Mouse (Mus musculus) left cerebral cortex, postnatal 14 days (tissue): ENCODE results near the gene Gm10665. TPM values are rescaled to one million over a fixed set of nuclear protein-coding genes. Genes with fewer than 3 reads are reported as not detected.
"Not testable (repeated sequence)": the region's sequence is repeated elsewhere in the genome, so short reads cannot be mapped to it uniquely, and the experiment has no call there.

ENCODE experiments used
- DNase-seq, 2 experiments: peaks; one replicate each; pipeline ENCODE4 v3.0.0; 2021 to 2022; ENCODE audit warnings: low spot score in 2 of 2, mixed read lengths in 1 of 2
- intact Hi-C: fragments of 180-260 bp; cut with DNase I; formaldehyde crosslinking; loops from one replicate; pipeline ENCODE4 v1.15.1; 2025
- long read RNA-seq, 2 experiments: library from polyadenylated mRNA; stranded (forward); transcript quantifications; one replicate each; pipeline ENCODE4 v2.0.0; 2021
- total RNA-seq, 2 experiments: library from RNA; stranded (reverse); gene quantifications; 2 replicates each; pipeline ENCODE4 v1.2.3; 2021

The Gm10665 gene
- not detected for total RNA-seq
- long read RNA-seq, experiment 1 = 0 reads
- long read RNA-seq, experiment 2 = 0 reads

DNA sequence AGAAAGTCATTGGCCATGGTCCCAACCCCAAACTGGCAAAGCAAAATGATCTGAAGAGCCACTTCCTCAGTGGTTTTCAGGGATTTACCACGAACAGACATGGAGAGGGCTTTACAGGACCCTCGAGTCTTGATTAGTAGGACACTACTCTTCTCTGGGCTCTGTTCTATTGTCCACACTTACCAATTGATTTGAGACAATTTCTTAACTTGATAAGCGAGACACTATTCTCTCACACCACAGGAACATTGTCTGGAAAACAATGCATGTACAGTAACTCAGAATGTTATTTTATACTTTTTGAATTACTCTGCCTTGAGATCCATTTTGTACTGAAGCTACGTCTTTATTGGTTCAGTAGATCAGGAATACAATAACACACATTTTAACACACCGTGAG lies at the start of gene Gm10665:
Gm10665 (minus strand) TSS at position 101 of the 400 bp plus-strand sequence.
- intact Hi-C loops, DNase-seq: not testable (repeated sequence)

DNA sequence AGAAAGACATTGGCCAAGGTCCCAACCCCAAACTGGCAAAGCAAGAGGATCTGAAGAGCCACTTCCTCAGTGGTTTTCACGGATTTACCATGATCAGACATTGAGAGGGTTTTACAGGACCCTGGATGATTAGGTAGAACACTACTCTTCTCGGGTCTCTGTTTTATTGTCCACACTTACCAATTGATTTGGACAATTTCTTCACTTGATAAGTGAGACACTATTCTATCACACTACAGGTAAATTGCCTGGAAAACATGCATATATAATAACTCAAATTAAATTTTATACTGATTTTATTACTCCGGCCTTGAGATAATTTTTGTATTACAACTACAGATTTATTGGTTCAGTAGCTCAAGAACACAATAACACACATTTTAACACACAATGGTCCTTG lies 35.7 kb upstream of the Gm10665 start, which contains the start of gene Vmn1r151:
Vmn1r151 (minus strand) TSS at position 101 of the 400 bp plus-strand sequence.
- intact Hi-C loops, DNase-seq: not testable (repeated sequence)

DNA sequence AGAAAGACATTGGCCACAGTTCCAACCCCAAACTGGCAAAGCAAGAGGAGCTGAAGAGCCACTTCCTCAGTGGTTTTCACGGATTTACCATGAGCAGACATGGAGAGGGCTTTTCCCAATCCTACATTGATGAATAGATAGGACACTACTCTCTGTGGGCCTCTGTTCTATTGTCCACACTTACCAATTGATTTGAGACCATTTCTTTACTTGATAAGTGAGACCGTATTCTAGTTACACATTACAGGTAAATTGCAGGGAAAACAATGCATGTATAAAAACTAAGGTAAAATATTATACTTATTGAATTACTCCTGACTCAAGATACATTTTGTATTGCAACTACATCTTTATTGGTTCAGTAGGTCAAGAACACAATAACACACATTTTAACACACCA lies 25.7 kb downstream of the Gm10665 start, which contains the start of gene Vmn1r149:
Vmn1r149 (minus strand) TSS at position 101 of the 400 bp plus-strand sequence.
- intact Hi-C loops, DNase-seq: not testable (repeated sequence)

DNA sequence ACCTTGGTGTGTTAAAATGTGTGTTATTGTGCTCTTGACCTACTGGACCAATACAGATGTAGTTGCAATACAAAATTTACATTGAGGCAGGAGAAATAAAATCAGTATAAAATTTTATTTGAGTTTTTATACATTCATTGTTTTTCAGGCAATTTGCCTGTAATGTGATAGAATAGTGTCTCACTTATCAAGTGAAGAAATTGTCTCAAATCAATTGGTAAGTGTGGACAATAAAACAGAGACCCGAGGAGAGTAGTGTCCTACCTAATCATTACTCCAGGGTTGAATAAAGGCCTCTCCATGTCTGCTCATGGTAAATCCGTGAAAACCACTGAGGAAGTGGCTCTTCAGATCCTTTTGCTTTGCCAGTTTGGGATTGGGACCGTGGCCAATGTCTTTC lies 50.6 kb downstream of the Gm10665 start, which contains the start of gene Vmn1r148:
Vmn1r148 (plus strand) TSS at position 301 of the 400 bp plus-strand sequence.
- intact Hi-C loops, DNase-seq: not testable (repeated sequence)

Other genes starting within 250 kb of the Gm10665 start
- gene Gm8453, start 234.6 kb downstream of the Gm10665 start, total RNA-seq = not detected
- not detected for gene Gm4187, start 134.4 kb downstream of the Gm10665 start, total RNA-seq
- not detected for gene Gm8660, start 93.0 kb downstream of the Gm10665 start, total RNA-seq
- gene Vmn1r148, start 50.5 kb downstream of the Gm10665 start, total RNA-seq = not detected
- not detected for gene Vmn1r149, start 25.8 kb downstream of the Gm10665 start, total RNA-seq
- not detected for gene Vmn1r151, start 35.6 kb upstream of the Gm10665 start, total RNA-seq
- gene Vmn1r152, start 58.9 kb upstream of the Gm10665 start, total RNA-seq = not detected
- not detected for gene Gm8677, start 70.8 kb upstream of the Gm10665 start, total RNA-seq
- not detected for gene Gm4201, start 101.3 kb upstream of the Gm10665 start, total RNA-seq
- gene Gm4565, start 124.1 kb upstream of the Gm10665 start, total RNA-seq = not detected
- gene Vmn1r155, start 193.9 kb upstream of the Gm10665 start, total RNA-seq = not detected
- not detected for gene Gm8693, start 228.2 kb upstream of the Gm10665 start, total RNA-seq